Mouse (Mus musculus) midbrain, embryonic 12.5 days (tissue): ENCODE results near the gene Mrc1. TPM values are rescaled to one million over a fixed set of nuclear protein-coding genes. Genes with fewer than 3 reads are reported as not detected.
A peak's percentile ranks its signal among the peaks of the same experiment; 100 is the strongest.

Experiments used
- ATAC-seq: fragments of 200-750 bp; cut with Nextera tagmentation; 2 replicates; pipeline ENCODE4 v1.8.0; 2017; ENCODE audit warnings: low read depth, moderate TSS enrichment, moderate library complexity; ENCODE audit not compliant: low FRiP score
- H3K27ac ChIP-seq: fragments of 300-500 bp; sonication (generic); replicated peaks from 2 replicates; pipeline ENCODE4 v1.5.1; 2016; ENCODE audit warnings: mild to moderate bottlenecking
- H3K27me3 ChIP-seq: fragments of 300-500 bp; sonication (generic); 2 replicates; pipeline ENCODE4 v1.6.1; 2016; ENCODE audit warnings: mild to moderate bottlenecking
- H3K36me3 ChIP-seq: fragments of 300-500 bp; sonication (generic); 2 replicates; pipeline ENCODE4 v1.6.1; 2016
- H3K4me1 ChIP-seq: fragments of 300-500 bp; sonication (generic); 2 replicates; pipeline ENCODE4 v1.6.1; 2016
- H3K4me2 ChIP-seq: fragments of 300-500 bp; sonication (generic); replicated peaks from 2 replicates; pipeline ENCODE4 v1.6.1; 2016; ENCODE audit warnings: mild to moderate bottlenecking, moderate library complexity
- H3K4me3 ChIP-seq: fragments of 300-500 bp; sonication (generic); 2 replicates; pipeline ENCODE4 v1.5.1; 2016; ENCODE audit warnings: mild to moderate bottlenecking
- H3K9ac ChIP-seq: fragments of 300-500 bp; sonication (generic); replicated peaks from 2 replicates; pipeline ENCODE4 v1.6.1; 2016; ENCODE audit warnings: mild to moderate bottlenecking, moderate library complexity
- H3K9me3 ChIP-seq: fragments of 300-500 bp; sonication (generic); 2 replicates; pipeline ENCODE4 v1.6.1; 2016; ENCODE audit warnings: mild to moderate bottlenecking
- WGBS: fragments of 180-500 bp; shearing (Covaris S2); methylation state at CpG from one replicate; pipeline ENCODE4 v1.1.7; 2016; 5-methylcytosine and 5-hydroxymethylcytosine counted together
- microRNA counts: library from miRNA; unstranded; fragments of <30 nt; microRNA quantifications from one replicate; lab custom pipeline; 2017
- microRNA-seq: library from miRNA; unstranded; fragments of <30 nt; microRNA quantifications from one replicate; pipeline ENCODE4, GENCODE M21; 2017
- polyA plus RNA-seq: library from polyadenylated mRNA; unstranded; fragments of >200 nt; fragmentation: Nextera tagmentation; extraction: Ambion mirVana; gene quantifications from 2 replicates; pipeline ENCODE4 v1.2.1, GENCODE M21; 2016

Gene Mrc1
- polyA plus RNA-seq, 1 experiment from 2014 or later = 9.0 TPM

GRCm38 (mm10) chr2:14341652-14342308 is 112.6 kb downstream of the Mrc1 start:
- no peak overlapping the region for H3K4me3 ChIP-seq
- ATAC-seq = no peak
- no peak overlapping the region for H3K27ac ChIP-seq
- H3K9me3 ChIP-seq = no peaks in the 10 kb centered on the region
- H3K4me2 ChIP-seq = no peak overlapping the region
- WGBS = 85% methylated on average over 14 of the region's 14 CpGs
- H3K36me3 ChIP-seq = no peaks in the 10 kb centered on the region
- H3K27me3 ChIP-seq = no peaks in the 10 kb centered on the region
- no peaks in the 10 kb centered on the region for H3K4me1 ChIP-seq
- H3K9ac ChIP-seq = no peak overlapping the region

DNA sequence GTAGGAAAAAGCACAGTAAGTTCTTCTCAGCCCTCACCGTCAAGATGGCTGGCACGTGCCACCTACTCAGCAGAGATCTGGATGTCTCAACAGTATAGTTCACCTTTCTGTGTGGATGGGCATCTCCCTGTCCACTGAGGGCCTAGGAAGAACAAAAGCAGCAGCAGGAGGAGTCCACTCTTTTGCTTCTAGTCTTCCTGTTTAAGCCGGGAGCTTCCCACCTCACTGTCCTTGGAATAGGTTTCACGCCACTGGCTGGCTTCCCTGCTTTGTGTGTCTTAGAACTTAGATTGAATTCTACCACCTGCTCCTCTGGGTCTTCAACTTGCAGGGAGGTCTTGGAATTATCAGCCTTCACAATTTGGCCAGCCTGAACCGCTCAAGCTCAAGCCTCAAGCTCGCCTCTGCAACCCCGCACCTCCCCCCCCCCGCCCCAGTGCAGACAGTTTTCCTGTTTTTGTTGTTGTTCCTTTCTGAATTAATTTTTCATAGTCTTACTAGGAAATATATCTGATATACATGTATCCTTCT is 113.2 kb downstream of the Mrc1 start:
- 90% methylated on average over 8 of the region's 8 CpGs for WGBS
- Histone ChIP-seq H3K4me3 (no peak overlapping the region), H3K27ac (no peak overlapping the region), H3K27me3 (no peaks in the 10 kb centered on the region), H3K4me2 (no peak overlapping the region), H3K9me3 (no peaks in the 10 kb centered on the region), H3K9ac (no peak overlapping the region), H3K36me3 (no peaks in the 10 kb centered on the region), H3K4me1 (no peaks in the 10 kb centered on the region)
- no peak for ATAC-seq

MicroRNAs encoded within 50 kb of the gene (microRNA counts, 519-probe panel; counts per million panel counts)
- microRNA mmu-miR-511 (lab: Ali Mortazavi, UCI) = not detected

Small RNAs within 50 kb of the gene (microRNA-seq; reads per million reads assigned to microRNA genes)
- 4.9 reads per million, percentile 18 among the genes with 10 or more reads in this experiment for gene Mir511

Other genes starting within 250 kb of the Mrc1 start
- 37.6 and 40.5 TPM in 2 replicates for gene Hacd1, start 173.3 kb upstream of the Mrc1 start, polyA plus RNA-seq
- 100 and 101 TPM in 2 replicates for gene Stam, start 155.3 kb upstream of the Mrc1 start, polyA plus RNA-seq
- 0.05 TPM in 1 of 2 replicates, not detected in the other for gene Tmem236, start 54.9 kb upstream of the Mrc1 start, polyA plus RNA-seq
- 1.1 and 1.6 TPM in 2 replicates for gene Slc39a12, start 158.9 kb downstream of the Mrc1 start, polyA plus RNA-seq